In genomic region chr2:165243122-165243720, GRCm38 (mm10) we compare ENCODE assay signal across 17 mouse cellular contexts. TPM values are rescaled to one million over a fixed set of nuclear protein-coding genes. Genes with fewer than 3 reads are reported as not detected.
A peak's percentile ranks its signal among the peaks of the same experiment; 100 is the strongest.
DNase-seq lines count a peak whose midpoint lies in the region; ATAC-seq and TF ChIP-seq lines count a peak whose summit lies in the region.
"Had no signal": no experiment of that assay in that cellular context is flagged by ENCODE, and none has a peak within 500 bp of the region (broad histone marks: within the 10 kb centered on the region; RNA-seq: fewer than 3 reads in every experiment).

No protein-coding gene starts in this region.

- 6% methylated on average over 11 of the region's 11 CpGs for WGBS in cerebellum, adult 2 months
- WGBS in forebrain, embryonic 14.5 days = 3% methylated on average over 11 of the region's 11 CpGs
- WGBS in limb, embryonic 11.5 days = 3% methylated on average over 11 of the region's 11 CpGs

- no peak for TF ChIP-seq POLR2A in cerebellum, adult 2 months (IDR thresholded peaks at IDR 0.05; ENCODE audit: borderline replicate concordance, insufficient read depth, low read length)

- no peak overlapping the region for H3K9ac ChIP-seq in forebrain, embryonic 14.5 days (ENCODE audit: low read length)
- no peak overlapping the region for H3K9ac ChIP-seq in limb, embryonic 11.5 days (ENCODE audit: low read length)
- H3K9ac ChIP-seq: embryonic facial prominence, embryonic 15.5 days; heart, embryonic 13.5 days; liver, postnatal 0 days had no signal

- peak; percentile 36 for DNase-seq in MN1 (ENCODE audit: low spot score)
- DNase-seq in cerebellum, adult 2 months = peak; percentile 79 to 87
- DNase-seq in forebrain, embryonic 14.5 days (ENCODE audit: low spot score) = peak; percentile 43
- no peak for DNase-seq in limb, embryonic 11.5 days (ENCODE audit: low spot score)
- DNase-seq in right cerebral cortex, postnatal 10 days (ENCODE audit: low spot score in 2 of 2) = no peak
- DNase-seq in Muller cell, postnatal 12 days (ENCODE audit: inconsistent ontology term) = no peak
- no peak for DNase-seq in right cerebral cortex, postnatal 36 days (ENCODE audit: low spot score in 2 of 2)
- DNase-seq: gastrocnemius, adult 2 months; kidney, postnatal 4 days; liver, postnatal 0 days; thymus, postnatal 36 days had no signal

- peak overlapping the region; percentile 29 for H3K27ac ChIP-seq in cerebellum, adult 2 months (ENCODE audit: insufficient read depth, low read length)
- no peak overlapping the region for H3K27ac ChIP-seq in forebrain, embryonic 14.5 days (ENCODE audit: low read depth, low read length)
- H3K27ac ChIP-seq in limb, embryonic 11.5 days (replicated peaks; ENCODE audit: low read depth, low read length) = no peak overlapping the region
- H3K27ac ChIP-seq: embryonic facial prominence, embryonic 15.5 days; gastrocnemius, adult 2 months; heart, embryonic 13.5 days had no signal

- H3K9me3 ChIP-seq in forebrain, embryonic 14.5 days (replicated peaks; ENCODE audit: control insufficient read depth, low read length) = no peaks in the 10 kb centered on the region
- no peaks in the 10 kb centered on the region for H3K9me3 ChIP-seq in limb, embryonic 11.5 days (ENCODE audit: control insufficient read depth, low read length)
- H3K9me3 ChIP-seq: embryonic facial prominence, embryonic 15.5 days; heart, embryonic 13.5 days had no signal

- no peaks in the 10 kb centered on the region for H3K36me3 ChIP-seq in forebrain, embryonic 14.5 days (ENCODE audit: control insufficient read depth, insufficient read depth, low read length)
- H3K36me3 ChIP-seq in limb, embryonic 11.5 days (ENCODE audit: control insufficient read depth, insufficient read depth, low read length) = no peaks in the 10 kb centered on the region
- H3K36me3 ChIP-seq: embryonic facial prominence, embryonic 15.5 days; heart, embryonic 13.5 days had no signal

- peak overlapping the region; percentile 1 for H3K4me3 ChIP-seq in cerebellum, adult 2 months (replicated peaks; ENCODE audit: insufficient read depth, low read depth, low read length)
- H3K4me3 ChIP-seq in forebrain, embryonic 14.5 days (ENCODE audit: low read depth, low read length) = no peak overlapping the region
- no peak overlapping the region for H3K4me3 ChIP-seq in limb, embryonic 11.5 days (ENCODE audit: low read depth, low read length)
- H3K4me3 ChIP-seq: embryonic facial prominence, embryonic 15.5 days; gastrocnemius, adult 2 months; heart, embryonic 13.5 days had no signal

- H3K4me1 ChIP-seq in cerebellum, adult 2 months (ENCODE audit: control insufficient read depth, insufficient read depth, low read length) = peaks cover 36% of the 10 kb centered on the region
- peaks cover 13% of the 10 kb centered on the region; the same call in 1 of the 2 replicates for H3K4me1 ChIP-seq in forebrain, embryonic 14.5 days (ENCODE audit: control insufficient read depth, insufficient read depth, low read length)
- peaks cover 11% of the 10 kb centered on the region; the same call in 1 of the 2 replicates for H3K4me1 ChIP-seq in limb, embryonic 11.5 days (ENCODE audit: control insufficient read depth, insufficient read depth, low read length)

- ATAC-seq in forebrain, embryonic 14.5 days = peak; percentile 32; the same call in 1 of the 2 replicates
- no peak; the same call in 1 of the 2 replicates for ATAC-seq in limb, embryonic 11.5 days (ENCODE audit: insufficient number of reproducible peaks, low FRiP score, low TSS enrichment, low read depth)
- ATAC-seq in megakaryocyte, adult 5-6 weeks (ENCODE audit: poor library complexity, severe bottlenecking) = no peak
- ATAC-seq: CD4-positive, CD25-positive, alpha-beta regulatory T cell, adult 4 months; intestine, postnatal 0 days; liver, postnatal 0 days had no signal

- H3K27me3 ChIP-seq in cerebellum, adult 2 months (ENCODE audit: control insufficient read depth, insufficient read depth, low read length) = no peaks in the 10 kb centered on the region
- H3K27me3 ChIP-seq in forebrain, embryonic 14.5 days (replicated peaks; ENCODE audit: control insufficient read depth, insufficient read depth, low read length) = peaks cover 53% of the 10 kb centered on the region
- peaks cover 75% of the 10 kb centered on the region for H3K27me3 ChIP-seq in limb, embryonic 11.5 days (ENCODE audit: control insufficient read depth, insufficient read depth, low read length)

- TF ChIP-seq CTCF in cerebellum, adult 2 months (IDR thresholded peaks at IDR 0.05; ENCODE audit: borderline replicate concordance, insufficient read depth, low read depth, low read length) = no peak

- peak overlapping the region; percentile 15 for H3K4me2 ChIP-seq in forebrain, embryonic 14.5 days (ENCODE audit: low read length)
- peak overlapping the region; percentile 16; the same call in 1 of the 2 replicates for H3K4me2 ChIP-seq in limb, embryonic 11.5 days (ENCODE audit: low read depth, severe bottlenecking)
- H3K4me2 ChIP-seq: embryonic facial prominence, embryonic 15.5 days; heart, embryonic 13.5 days had no signal

RNA-seq across cellular contexts. Expression of gene Cdh22, which starts 8.6 kb away (rescaled TPM):
- polyA plus RNA-seq in cerebellum, adult 2 months (2012; rRNA removed) = 51.9 and 56.3 TPM in 2 replicates
- polyA plus RNA-seq in forebrain, embryonic 14.5 days (2014; fragmentation: Nextera tagmentation; extraction: Ambion mirVana) = 4.8 and 4.9 TPM in 2 replicates
- polyA plus RNA-seq in limb, embryonic 11.5 days (2014; fragmentation: Nextera tagmentation; extraction: Ambion mirVana) = 1.1 TPM in 2 replicates
- total RNA-seq in megakaryocyte, adult 5-6 weeks (2015) = 0.09 TPM in 1 of 2 replicates, not detected in the other
- 0.07 TPM in 1 of 2 replicates, not detected in the other for total RNA-seq in megakaryocyte, adult 5-6 weeks (2017)
- total RNA-seq: megakaryocyte progenitor cell, adult 5-6 weeks had no signal
- polyA plus RNA-seq: CD4-positive, CD25-positive, alpha-beta regulatory T cell, adult 4 months; liver, postnatal 0 days had no signal

RNA-seq across cellular contexts. Expression of gene Slc35c2, which starts 44.4 kb away (rescaled TPM):
- 78.2 and 84.0 TPM in 2 replicates for polyA plus RNA-seq in cerebellum, adult 2 months (2012; rRNA removed)
- polyA plus RNA-seq in forebrain, embryonic 14.5 days (2014; fragmentation: Nextera tagmentation; extraction: Ambion mirVana) = 54.7 and 56.4 TPM in 2 replicates
- polyA plus RNA-seq in limb, embryonic 11.5 days (2014; fragmentation: Nextera tagmentation; extraction: Ambion mirVana) = 41.5 and 41.9 TPM in 2 replicates
- 57.2 and 57.5 TPM in 2 replicates for total RNA-seq in megakaryocyte, adult 5-6 weeks (2015)
- 52.8 and 71.8 TPM in 2 replicates for total RNA-seq in megakaryocyte, adult 5-6 weeks (2017)

Comparison
In these comparisons a context has a peak if more than half of its experiments do, and no peak if none do; other contexts are left out.
1. DNase-seq: peak in MN1 (single experiment), cerebellum, adult 2 months (2 of 2) and forebrain, embryonic 14.5 days (single experiment); none in limb, embryonic 11.5 days (single experiment), right cerebral cortex, postnatal 10 days (0 of 2), Muller cell, postnatal 12 days (single experiment) and right cerebral cortex, postnatal 36 days (0 of 2).